Mouse (Mus musculus): ENCODE data around the gene Kxd1. TPM values are rescaled to one million over a fixed set of nuclear protein-coding genes. Genes with fewer than 3 reads are reported as not detected.

Gene Kxd1
- polyA plus RNA-seq, 1 experiment from 2014 or later, result 45.5 TPM

GRCm38 (mm10) chr8:70460199-70460598 is 67.6 kb downstream of the Kxd1 start:
- H3K4me3 ChIP-seq (replicated peaks; ENCODE audit: low read length), result no peak overlapping the region
- WGBS, result 91% methylated on average over 5 of the region's 5 CpGs
- no peak overlapping the region for H3K9ac ChIP-seq (replicated peaks; ENCODE audit: low read depth, low read length)
- H3K4me1 ChIP-seq (replicated peaks; ENCODE audit: control insufficient read depth, insufficient read depth, low read length), result no peaks in the 10 kb centered on the region
- no peak for ATAC-seq
- H3K27me3 ChIP-seq (replicated peaks; ENCODE audit: control insufficient read depth, insufficient read depth, low read length), result no peaks in the 10 kb centered on the region
- H3K36me3 ChIP-seq (ENCODE audit: control insufficient read depth, insufficient read depth), result no peaks in the 10 kb centered on the region
- H3K27ac ChIP-seq (ENCODE audit: low read length), result no peak overlapping the region
- H3K9me3 ChIP-seq (ENCODE audit: control insufficient read depth, low read length), result no peaks in the 10 kb centered on the region
- H3K4me2 ChIP-seq (ENCODE audit: low read length), result no peak overlapping the region

- H3K9me3 ChIP-seq (ENCODE audit: control insufficient read depth, low read length), result no peaks in the 10 kb centered on the region
- H3K27ac ChIP-seq (ENCODE audit: low read length), result no peak overlapping the region
- no peaks in the 10 kb centered on the region for H3K4me1 ChIP-seq (replicated peaks; ENCODE audit: control insufficient read depth, insufficient read depth, low read length)
- no peak overlapping the region for H3K4me3 ChIP-seq (replicated peaks; ENCODE audit: low read length)
- no peak overlapping the region for H3K4me2 ChIP-seq (ENCODE audit: low read length)
- H3K36me3 ChIP-seq (ENCODE audit: control insufficient read depth, insufficient read depth), result no peaks in the 10 kb centered on the region
- no peak overlapping the region for H3K9ac ChIP-seq (replicated peaks; ENCODE audit: low read depth, low read length)
- ATAC-seq, result no peak
- no peaks in the 10 kb centered on the region for H3K27me3 ChIP-seq (replicated peaks; ENCODE audit: control insufficient read depth, insufficient read depth, low read length)
- WGBS, result 100% methylated on average over 2 of the region's 2 CpGs
Observed at GRCm38 (mm10) chr8:70459636-70460035, 68.1 kb downstream of the Kxd1 start.

GRCm38 (mm10) chr8:70458462-70458861 is 69.3 kb downstream of the Kxd1 start:
- no peak overlapping the region for H3K4me2 ChIP-seq (ENCODE audit: low read length)
- no peak for ATAC-seq
- 81% methylated on average over 3 of the region's 3 CpGs for WGBS
- H3K4me1 ChIP-seq (replicated peaks; ENCODE audit: control insufficient read depth, insufficient read depth, low read length), result no peaks in the 10 kb centered on the region
- H3K27me3 ChIP-seq (replicated peaks; ENCODE audit: control insufficient read depth, insufficient read depth, low read length), result no peaks in the 10 kb centered on the region
- H3K9me3 ChIP-seq (ENCODE audit: control insufficient read depth, low read length), result no peaks in the 10 kb centered on the region
- no peak overlapping the region for H3K4me3 ChIP-seq (replicated peaks; ENCODE audit: low read length)
- H3K36me3 ChIP-seq (ENCODE audit: control insufficient read depth, insufficient read depth), result no peaks in the 10 kb centered on the region
- no peak overlapping the region for H3K27ac ChIP-seq (ENCODE audit: low read length)
- H3K9ac ChIP-seq (replicated peaks; ENCODE audit: low read depth, low read length), result no peak overlapping the region

Other genes starting within 250 kb of the Kxd1 start
- gene Homer3, start 245.1 kb downstream of the Kxd1 start, polyA plus RNA-seq (2015; fragmentation: Nextera tagmentation; extraction: Ambion mirVana), result 47.2 and 49.4 TPM in 2 replicates
- 53.7 and 57.5 TPM in 2 replicates for gene Ddx49, start 225.5 kb downstream of the Kxd1 start, polyA plus RNA-seq (2015; fragmentation: Nextera tagmentation; extraction: Ambion mirVana)
- gene Cope, start 225.4 kb downstream of the Kxd1 start, polyA plus RNA-seq (2015; fragmentation: Nextera tagmentation; extraction: Ambion mirVana), result 270 and 273 TPM in 2 replicates
- gene Cers1, start 212.2 kb downstream of the Kxd1 start, polyA plus RNA-seq (2015; fragmentation: Nextera tagmentation; extraction: Ambion mirVana), result 32.7 and 35.8 TPM in 2 replicates
- gene Gdf1, start 198.1 kb downstream of the Kxd1 start, polyA plus RNA-seq (2015; fragmentation: Nextera tagmentation; extraction: Ambion mirVana), result 3.9 and 5.8 TPM in 2 replicates
- gene Upf1, start 174.7 kb downstream of the Kxd1 start, polyA plus RNA-seq (2015; fragmentation: Nextera tagmentation; extraction: Ambion mirVana), result 11.8 and 13.6 TPM in 2 replicates
- 0.51 and 0.75 TPM in 2 replicates for gene Comp, start 154.4 kb downstream of the Kxd1 start, polyA plus RNA-seq (2015; fragmentation: Nextera tagmentation; extraction: Ambion mirVana)
- 41.1 and 51.0 TPM in 2 replicates for gene Crtc1, start 88.4 kb downstream of the Kxd1 start, polyA plus RNA-seq (2015; fragmentation: Nextera tagmentation; extraction: Ambion mirVana)
- 23.1 and 26.2 TPM in 2 replicates for gene Klhl26, start 51.0 kb downstream of the Kxd1 start, polyA plus RNA-seq (2015; fragmentation: Nextera tagmentation; extraction: Ambion mirVana)
- gene Tmem59l, start 40.6 kb downstream of the Kxd1 start, polyA plus RNA-seq (2015; fragmentation: Nextera tagmentation; extraction: Ambion mirVana), result 74.9 and 90.8 TPM in 2 replicates
- gene Crlf1, start 34.8 kb downstream of the Kxd1 start, polyA plus RNA-seq (2015; fragmentation: Nextera tagmentation; extraction: Ambion mirVana), result 6.1 and 8.2 TPM in 2 replicates
- 149 and 157 TPM in 2 replicates for gene Rex1bd, start 21.2 kb downstream of the Kxd1 start, polyA plus RNA-seq (2015; fragmentation: Nextera tagmentation; extraction: Ambion mirVana)
- 660 and 697 TPM in 2 replicates for gene Uba52, start 17.2 kb downstream of the Kxd1 start, polyA plus RNA-seq (2015; fragmentation: Nextera tagmentation; extraction: Ambion mirVana)
- 402 and 462 TPM in 2 replicates for gene Fkbp8, start 232 bp downstream of the Kxd1 start, polyA plus RNA-seq (2015; fragmentation: Nextera tagmentation; extraction: Ambion mirVana)
- gene Ell, start 11.5 kb upstream of the Kxd1 start, polyA plus RNA-seq (2015; fragmentation: Nextera tagmentation; extraction: Ambion mirVana), result 17.1 and 18.9 TPM in 2 replicates
- 116 and 141 TPM in 2 replicates for gene Isyna1, start 66.4 kb upstream of the Kxd1 start, polyA plus RNA-seq (2015; fragmentation: Nextera tagmentation; extraction: Ambion mirVana)
- 100 and 121 TPM in 2 replicates for gene Ssbp4, start 80.9 kb upstream of the Kxd1 start, polyA plus RNA-seq (2015; fragmentation: Nextera tagmentation; extraction: Ambion mirVana)
- gene Lrrc25, start 88.2 kb upstream of the Kxd1 start, polyA plus RNA-seq (2015; fragmentation: Nextera tagmentation; extraction: Ambion mirVana), result 0.61 and 1.1 TPM in 2 replicates
- gene Gdf15, start 104.5 kb upstream of the Kxd1 start, polyA plus RNA-seq (2015; fragmentation: Nextera tagmentation; extraction: Ambion mirVana), result 0.20 TPM in 1 of 2 replicates, not detected in the other
- 60.3 and 65.7 TPM in 2 replicates for gene Pgpep1, start 132.4 kb upstream of the Kxd1 start, polyA plus RNA-seq (2015; fragmentation: Nextera tagmentation; extraction: Ambion mirVana)
- 166 and 168 TPM in 2 replicates for gene Lsm4, start 145.3 kb upstream of the Kxd1 start, polyA plus RNA-seq (2015; fragmentation: Nextera tagmentation; extraction: Ambion mirVana)
- 54.6 and 57.7 TPM in 2 replicates for gene Jund, start 171.0 kb upstream of the Kxd1 start, polyA plus RNA-seq (2015; fragmentation: Nextera tagmentation; extraction: Ambion mirVana)
- gene Iqcn, start 175.5 kb upstream of the Kxd1 start, polyA plus RNA-seq (2015; fragmentation: Nextera tagmentation; extraction: Ambion mirVana), result 0.11 and 0.14 TPM in 2 replicates
- not detected in 2 replicates for gene Gm3336, start 190.6 kb upstream of the Kxd1 start, polyA plus RNA-seq (2015; fragmentation: Nextera tagmentation; extraction: Ambion mirVana)
- 0.12 and 0.54 TPM in 2 replicates for gene Pde4c, start 195.8 kb upstream of the Kxd1 start, polyA plus RNA-seq (2015; fragmentation: Nextera tagmentation; extraction: Ambion mirVana)
- 350 and 395 TPM in 2 replicates for gene Rab3a, start 226.7 kb upstream of the Kxd1 start, polyA plus RNA-seq (2015; fragmentation: Nextera tagmentation; extraction: Ambion mirVana)
- 49.3 and 49.8 TPM in 2 replicates for gene Mpv17l2, start 233.0 kb upstream of the Kxd1 start, polyA plus RNA-seq (2015; fragmentation: Nextera tagmentation; extraction: Ambion mirVana)
- gene Pik3r2, start 248.8 kb upstream of the Kxd1 start, polyA plus RNA-seq (2015; fragmentation: Nextera tagmentation; extraction: Ambion mirVana), result 145 and 149 TPM in 2 replicates

Measured in forebrain, embryonic 16.5 days (tissue).